Mouse (Mus musculus): ENCODE measurements around the gene Bax. TPM values are rescaled to one million over a fixed set of nuclear protein-coding genes. Genes with fewer than 3 reads are reported as not detected.

The Bax gene
- total and polyA plus RNA-seq, 3 experiments, result 105 to 778 (median 205) TPM

GRCm38 (mm10) chr7:45454971-45455370 is 11.7 kb downstream of the Bax start:
- no peaks in the 10 kb centered on the region for H3K27me3 ChIP-seq (ENCODE audit: control insufficient read depth in 1 of 2, insufficient read depth in 2 of 2, low read length in 2 of 2)
- DNase-seq (ENCODE audit: low read depth, low spot score), result no peak
- no peak overlapping the region for H3K4me3 ChIP-seq (ENCODE audit: control insufficient read depth in 1 of 2, insufficient read depth in 1 of 2, low read depth in 2 of 2, low read length in 2 of 2)
- H3K27ac ChIP-seq (ENCODE audit: control insufficient read depth, low read depth, low read length), result no peak overlapping the region
- H3K36me3 ChIP-seq (ENCODE audit: control insufficient read depth in 1 of 2, insufficient read depth in 2 of 2, low read length in 2 of 2), result peaks cover 8 to 10% of the 10 kb centered on the region in 2 experiments
- no peak overlapping the region for H3K9ac ChIP-seq (ENCODE audit: control insufficient read depth, low read depth, low read length, poor library complexity, severe bottlenecking)
- H3K9me3 ChIP-seq (replicated peaks; ENCODE audit: insufficient read depth, low read length), result no peaks in the 10 kb centered on the region
- H3K79me2 ChIP-seq (ENCODE audit: control insufficient read depth, insufficient read depth, low read length, poor library complexity), result peaks cover 19% of the 10 kb centered on the region
- TF ChIP-seq ZKSCAN1 (IDR thresholded peaks at IDR 0.05; ENCODE audit: low read depth, low read length) (no peak), KAT2A (conservative IDR thresholded peaks at IDR 0.05; ENCODE audit: low read depth, low read length) (no peak), SIN3A (IDR thresholded peaks at IDR 0.05; ENCODE audit: low read length) (no peak), RCOR1 (IDR thresholded peaks at IDR 0.05; ENCODE audit: low read depth, low read length) (no peak), HCFC1 (IDR thresholded peaks at IDR 0.05; ENCODE audit: low read depth, low read length) (no peak), MEF2A (IDR thresholded peaks at IDR 0.05; ENCODE audit: extremely low read depth, insufficient replicate concordance, low read depth, low read length, poor library complexity, severe bottlenecking) (no peak), TAL1 (IDR thresholded peaks at IDR 0.05; ENCODE audit: low read length) (no peak), USF2 (IDR thresholded peaks at IDR 0.05; ENCODE audit: borderline replicate concordance in 1 of 2, insufficient read depth in 1 of 2, low read depth in 1 of 2, low read length in 2 of 2) (no peak), USF1 (IDR thresholded peaks at IDR 0.05; ENCODE audit: low read depth, low read length) (no peak), TBP (IDR thresholded peaks at IDR 0.05; ENCODE audit: low read depth, low read length) (no peak)
- H3K4me1 ChIP-seq (ENCODE audit: control insufficient read depth in 1 of 2, insufficient read depth in 2 of 2, low read length in 2 of 2), result peaks cover 0 to 13% of the 10 kb centered on the region in 2 experiments; a peak in 3 of 4 replicates

GRCm38 (mm10) chr7:45451344-45451982 is 15.2 kb downstream of the Bax start:
- H3K9ac ChIP-seq (ENCODE audit: control insufficient read depth, low read depth, low read length, poor library complexity, severe bottlenecking), result no peak overlapping the region
- no peaks in the 10 kb centered on the region for H3K9me3 ChIP-seq (replicated peaks; ENCODE audit: insufficient read depth, low read length)
- H3K79me2 ChIP-seq (ENCODE audit: control insufficient read depth, insufficient read depth, low read length, poor library complexity), result no peaks in the 10 kb centered on the region
- H3K36me3 ChIP-seq (ENCODE audit: control insufficient read depth in 1 of 2, insufficient read depth in 2 of 2, low read length in 2 of 2), result peaks cover 0 to 3% of the 10 kb centered on the region in 2 experiments; a peak in 1 of 4 replicates
- no peak for TF ChIP-seq ELF1 (IDR thresholded peaks at IDR 0.05; ENCODE audit: low read depth, low read length)
- no peak for TF ChIP-seq EP300 (IDR thresholded peaks at IDR 0.05; ENCODE audit: low read depth in 1 of 2, low read length in 2 of 2)
- peak; percentile 70 for TF ChIP-seq RAD21 (IDR thresholded peaks at IDR 0.05; ENCODE audit: low read depth, low read length)
- no peak for TF ChIP-seq RCOR1 (IDR thresholded peaks at IDR 0.05; ENCODE audit: low read depth, low read length)
- no peak for TF ChIP-seq USF2 (IDR thresholded peaks at IDR 0.05; ENCODE audit: borderline replicate concordance in 1 of 2, insufficient read depth in 1 of 2, low read depth in 1 of 2, low read length in 2 of 2)
- TF ChIP-seq SMC3 (IDR thresholded peaks at IDR 0.05; ENCODE audit: low read depth, low read length), result peak; percentile 91
- TF ChIP-seq ZC3H11A (IDR thresholded peaks at IDR 0.05; ENCODE audit: low read depth, low read length), result peak; percentile 70
- no peak for TF ChIP-seq ZMIZ1 (IDR thresholded peaks at IDR 0.05; ENCODE audit: low read depth, low read length)
- TF ChIP-seq ETS1 (IDR thresholded peaks at IDR 0.05; ENCODE audit: low read depth, low read length), result no peak
- peak; percentile 90 to 92 (median 91) for TF ChIP-seq CTCF (IDR thresholded peaks at IDR 0.05 in 2 of 3, conservative IDR thresholded peaks at IDR 0.05 in 1 of 3; ENCODE audit: control insufficient read depth in 1 of 3, insufficient read depth in 1 of 3, low read depth in 2 of 3, low read length in 3 of 3, poor library complexity in 1 of 3, severe bottlenecking in 1 of 3)
- TF ChIP-seq MAZ (IDR thresholded peaks at IDR 0.05; ENCODE audit: low read depth, low read length), result 0 out of 2 replicates have a peak, but pooled peaks have one; percentile 50
- TF ChIP-seq MEF2A (IDR thresholded peaks at IDR 0.05; ENCODE audit: extremely low read depth, insufficient replicate concordance, low read depth, low read length, poor library complexity, severe bottlenecking), result no peak
- no peak for TF ChIP-seq MAX (IDR thresholded peaks at IDR 0.05; ENCODE audit: low read length)
- peak; percentile 30; the same call in 1 of the 2 replicates for TF ChIP-seq SIN3A (IDR thresholded peaks at IDR 0.05; ENCODE audit: low read length)
- TF ChIP-seq NELFE (IDR thresholded peaks at IDR 0.05; ENCODE audit: low read depth, low read length), result no peak
- TF ChIP-seq POLR2A (IDR thresholded peaks at IDR 0.05; ENCODE audit: control insufficient read depth in 1 of 2, insufficient read depth in 1 of 2, low read depth in 1 of 2, low read length in 2 of 2, poor library complexity in 1 of 2), result no peak
- no peak for TF ChIP-seq TCF12 (IDR thresholded peaks at IDR 0.05; ENCODE audit: low read depth, low read length)
- no peak for TF ChIP-seq TBP (IDR thresholded peaks at IDR 0.05; ENCODE audit: low read depth, low read length)
- TF ChIP-seq TAL1 (IDR thresholded peaks at IDR 0.05; ENCODE audit: low read length), result no peak
- TF ChIP-seq KAT2A (conservative IDR thresholded peaks at IDR 0.05; ENCODE audit: low read depth, low read length), result no peak
- TF ChIP-seq USF1 (IDR thresholded peaks at IDR 0.05; ENCODE audit: low read depth, low read length), result no peak
- no peak for TF ChIP-seq MYB (IDR thresholded peaks at IDR 0.05; ENCODE audit: low read depth, low read length)
- peak; percentile 85 for DNase-seq (ENCODE audit: low read depth, low spot score)
- H3K27ac ChIP-seq (ENCODE audit: control insufficient read depth, low read depth, low read length), result no peak overlapping the region
- 0 out of 4 replicates have a peak, but pooled peaks cover 0 to under 1% of the 10 kb centered on the region in 2 experiments for H3K4me1 ChIP-seq (ENCODE audit: control insufficient read depth in 1 of 2, insufficient read depth in 2 of 2, low read length in 2 of 2)
- H3K4me3 ChIP-seq (ENCODE audit: control insufficient read depth in 1 of 2, insufficient read depth in 1 of 2, low read depth in 2 of 2, low read length in 2 of 2), result no peak overlapping the region
- no peaks in the 10 kb centered on the region for H3K27me3 ChIP-seq (ENCODE audit: control insufficient read depth in 1 of 2, insufficient read depth in 2 of 2, low read length in 2 of 2)
